Mouse (Mus musculus): ENCODE measurements around the gene Senp1.

The Senp1 gene

GRCm38 (mm10) chr15:98093121-98094011 is at the start of gene Senp1:
Gene Senp1, minus strand, starts transcription at chr15:98093744.
- DNase-seq (ENCODE audit: low spot score), result peak; percentile 85

- no peak for DNase-seq (ENCODE audit: low spot score)
These were observed 49.0 kb upstream of the Senp1 start for GRCm38 (mm10) chr15:98142515-98142914.

- DNase-seq (ENCODE audit: low spot score), result no peak
These were observed 47.3 kb upstream of the Senp1 start for GRCm38 (mm10) chr15:98140809-98141208.

GRCm38 (mm10) chr15:98139763-98140162 is 46.2 kb upstream of the Senp1 start:
- DNase-seq (ENCODE audit: low spot score), result no peak

- DNase-seq (ENCODE audit: low spot score), result no peak
These were observed 43.3 kb upstream of the Senp1 start for GRCm38 (mm10) chr15:98136871-98137270.

- no peak for DNase-seq (ENCODE audit: low spot score)
These were observed 42.1 kb upstream of the Senp1 start for GRCm38 (mm10) chr15:98135671-98136070.

GRCm38 (mm10) chr15:98134666-98135065 is 41.1 kb upstream of the Senp1 start:
- no peak for DNase-seq (ENCODE audit: low spot score)

GRCm38 (mm10) chr15:98134034-98134433 is 40.5 kb upstream of the Senp1 start:
- no peak for DNase-seq (ENCODE audit: low spot score)

GRCm38 (mm10) chr15:98133471-98133870 is 39.9 kb upstream of the Senp1 start:
- DNase-seq (ENCODE audit: low spot score), result no peak

GRCm38 (mm10) chr15:98131942-98132655 is 38.6 kb upstream of the Senp1 start:
- no peak for DNase-seq (ENCODE audit: low spot score)

GRCm38 (mm10) chr15:98131451-98131850 is 37.9 kb upstream of the Senp1 start:
- DNase-seq (ENCODE audit: low spot score), result no peak

- no peak for DNase-seq (ENCODE audit: low spot score)
These were observed 37.5 kb upstream of the Senp1 start for GRCm38 (mm10) chr15:98131001-98131400.

- no peak for DNase-seq (ENCODE audit: low spot score)
These were observed 27.3 kb upstream of the Senp1 start for GRCm38 (mm10) chr15:98120831-98121230.

GRCm38 (mm10) chr15:98119363-98119762 is 25.8 kb upstream of the Senp1 start:
- DNase-seq (ENCODE audit: low spot score), result no peak

GRCm38 (mm10) chr15:98116287-98116686 is 22.7 kb upstream of the Senp1 start:
- no peak for DNase-seq (ENCODE audit: low spot score)

GRCm38 (mm10) chr15:98115779-98116163 is 22.2 kb upstream of the Senp1 start:
- no peak for DNase-seq (ENCODE audit: low spot score)

- DNase-seq (ENCODE audit: low spot score), result no peak
These were observed 21.6 kb upstream of the Senp1 start for GRCm38 (mm10) chr15:98114852-98115778.

GRCm38 (mm10) chr15:98114098-98114851 is 20.7 kb upstream of the Senp1 start:
- DNase-seq (ENCODE audit: low spot score), result no peak

- no peak for DNase-seq (ENCODE audit: low spot score)
These were observed 18.2 kb upstream of the Senp1 start for GRCm38 (mm10) chr15:98111791-98112190.

GRCm38 (mm10) chr15:98108297-98109152 is 15.0 kb upstream of the Senp1 start:
- DNase-seq (ENCODE audit: low spot score), result peak; percentile 66
